Mouse (Mus musculus) mouse trophoblast stem cell (cell line): ENCODE data around the gene Grk3.

ENCODE experiments used
- in situ Hi-C, 2 experiments: fragments of 300-500 bp; cut with MseI, MboI; formaldehyde crosslinking; loops; 2 replicates in 1 of 2; 3 replicates in 1 of 2; pipeline ENCODE4 v1.15.1; 2025

Grk3 gene

GRCm38 (mm10) chr5:112876846-112877390, 138.7 kb downstream of the Grk3 start:
- in situ Hi-C loops, result loop anchor here in 1 of 2 experiments (5.0 kb wide), 1 partner anchor 180 kb away; no protein-coding TSS in a partner anchor

- in situ Hi-C loops, result loop anchor here in 1 of 2 experiments (5.0 kb wide), 1 partner anchor 184 kb away; no protein-coding TSS in a partner anchor
Observed at GRCm38 (mm10) chr5:112872999-112873398, 142.6 kb downstream of the Grk3 start.

GRCm38 (mm10) chr5:112870729-112871128, 144.9 kb downstream of the Grk3 start:
- in situ Hi-C loops, result loop anchor here in 1 of 2 experiments (5.0 kb wide), 1 partner anchor 187 kb away; no protein-coding TSS in a partner anchor

- in situ Hi-C loops, result no loop called here
Observed at GRCm38 (mm10) chr5:112868620-112869019, 147.0 kb downstream of the Grk3 start.

- in situ Hi-C loops, result no loop called here
Observed at GRCm38 (mm10) chr5:112864719-112865367, 150.7 kb downstream of the Grk3 start.
